Mouse (Mus musculus) CD4-positive naive resting alpha-beta T cell, adult 76 days (primary cell): ENCODE results near the gene Utp18. TPM values are rescaled to one million over a fixed set of nuclear protein-coding genes. Genes with fewer than 3 reads are reported as not detected.

ENCODE experiments used
- total RNA-seq: library from RNA; stranded (reverse); gene quantifications from one replicate; pipeline ENCODE4 v1.2.4, GENCODE M21; 2023

The Utp18 gene
- 69.7 TPM for total RNA-seq

GRCm38 (mm10) chr11:93885572-93886410, at the start of gene Utp18, which contains the start of gene Mbtd1:
Gene Utp18 (minus strand): TSS chr11:93885766.
Gene Mbtd1 (plus strand): TSS chr11:93885852.

Other genes starting within 250 kb of the Utp18 start
- 70.0 TPM for gene Mbtd1, start 86 bp upstream of the Utp18 start, total RNA-seq
- 189 TPM for gene Nme2, start 70.5 kb upstream of the Utp18 start, total RNA-seq
- 60.5 TPM for gene Gm20390, start 82.5 kb upstream of the Utp18 start, total RNA-seq
- gene Nme1, start 82.8 kb upstream of the Utp18 start, total RNA-seq, result 30.1 TPM
- 93.6 TPM for gene Spag9, start 110.3 kb upstream of the Utp18 start, total RNA-seq